Mouse (Mus musculus): ENCODE results near the gene Stard9. TPM values are rescaled to one million over a fixed set of nuclear protein-coding genes. Genes with fewer than 3 reads are reported as not detected.

The Stard9 gene
- total and polyA plus RNA-seq, 3 experiments, result 0.23 to 0.81 (median 0.76) TPM

DNA sequence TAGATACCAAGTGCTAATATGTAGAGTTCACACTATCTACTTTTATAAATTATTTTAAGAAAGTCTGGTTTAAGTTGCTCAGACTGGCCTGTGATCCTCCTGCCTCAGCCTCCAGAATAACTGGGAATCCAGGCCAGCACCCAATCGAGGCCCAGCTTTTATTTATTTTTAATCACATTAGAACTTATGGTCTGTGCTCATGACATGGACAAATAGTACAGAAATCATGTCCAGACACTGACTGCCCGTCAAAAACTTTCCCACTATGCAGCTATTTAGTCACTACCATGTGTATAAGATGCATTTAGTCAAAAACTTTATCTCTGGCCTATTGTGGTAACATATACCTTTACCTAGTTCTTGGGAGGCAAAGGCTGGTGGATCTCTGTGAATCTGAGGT lies 93.0 kb downstream of the Stard9 start:
- H3K9me3 ChIP-seq (replicated peaks; ENCODE audit: low read length), result no peaks in the 10 kb centered on the region
- H3K9ac ChIP-seq (ENCODE audit: insufficient read depth, low read depth), result no peak overlapping the region
- no peaks in the 10 kb centered on the region for H3K27me3 ChIP-seq (replicated peaks)
- in situ Hi-C loops (cut with MboI; ENCODE audit: low pct_ligation_motif_present, low pct_unique_long_range_greater_than_20kb, low sequenced_read_pairs), result no loop called here
- no peaks in the 10 kb centered on the region; the same call in 1 of the 2 replicates for H3K79me2 ChIP-seq (replicated peaks; ENCODE audit: control insufficient read depth, extremely low read depth, insufficient read depth, poor library complexity, severe bottlenecking)
- dilution Hi-C loops (cut with MboI; ENCODE audit: extremely low pct_ligation_motif_present, extremely low pct_unique_long_range_greater_than_20kb, low sequenced_read_pairs), result no loop called here
- H3K4me1 ChIP-seq (ENCODE audit: control insufficient read depth in 1 of 2, insufficient read depth in 2 of 2), result peaks cover 9 to 43% of the 10 kb centered on the region in 2 experiments
- no peak for TF ChIP-seq BHLHE40 (IDR thresholded peaks at IDR 0.05; ENCODE audit: low read depth, low read length)
- no peak for TF ChIP-seq IRF4 (IDR thresholded peaks at IDR 0.05; ENCODE audit: low read depth, low read length)
- H3K36me3 ChIP-seq (replicated peaks in 1 of 2; ENCODE audit: control insufficient read depth in 1 of 2, insufficient read depth in 1 of 2, low read length in 1 of 2), result peaks cover 61 to 91% of the 10 kb centered on the region in 2 experiments
- H3K4me2 ChIP-seq (ENCODE audit: insufficient read depth, low read depth, poor library complexity, severe bottlenecking), result no peak overlapping the region
- H3K4me3 ChIP-seq (replicated peaks in 1 of 3; ENCODE audit: low read depth in 2 of 3, low read length in 2 of 3, poor library complexity in 1 of 3), result no peak overlapping the region
- DNase-seq (ENCODE audit: extremely low read depth), result no peak
- no peak overlapping the region for H3K27ac ChIP-seq (ENCODE audit: insufficient read depth, low read depth)

DNA sequence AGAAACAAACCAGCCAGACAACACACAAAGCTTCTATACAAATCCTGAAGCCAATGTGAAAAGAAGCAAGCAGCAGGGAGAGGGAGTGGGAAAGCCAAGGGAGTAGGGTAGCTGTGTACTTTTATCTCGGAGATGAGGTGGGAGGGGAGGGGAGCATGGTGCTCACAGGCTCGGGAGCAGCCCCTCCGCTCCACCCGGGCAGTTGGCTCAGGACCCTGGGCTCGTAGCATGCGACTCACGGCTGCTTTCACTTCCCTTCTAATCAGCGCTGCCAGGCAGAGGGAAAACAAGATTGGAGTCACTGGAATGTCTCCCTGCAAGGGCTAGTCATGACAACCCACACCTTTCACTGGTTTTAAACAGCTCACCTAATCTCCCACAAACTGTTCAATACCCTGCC lies 93.6 kb downstream of the Stard9 start:
- Histone ChIP-seq H3K27me3 (replicated peaks) (no peaks in the 10 kb centered on the region), H3K36me3 (replicated peaks in 1 of 2; ENCODE audit: control insufficient read depth in 1 of 2, insufficient read depth in 1 of 2, low read length in 1 of 2) (peaks cover 60 to 91% of the 10 kb centered on the region in 2 experiments), H3K79me2 (replicated peaks; ENCODE audit: control insufficient read depth, extremely low read depth, insufficient read depth, poor library complexity, severe bottlenecking) (no peaks in the 10 kb centered on the region; the same call in 1 of the 2 replicates), H3K27ac (ENCODE audit: insufficient read depth, low read depth) (no peak overlapping the region), H3K9me3 (replicated peaks; ENCODE audit: low read length) (no peaks in the 10 kb centered on the region), H3K4me2 (ENCODE audit: insufficient read depth, low read depth, poor library complexity, severe bottlenecking) (no peak overlapping the region), H3K9ac (ENCODE audit: insufficient read depth, low read depth) (no peak overlapping the region), H3K4me1 (ENCODE audit: control insufficient read depth in 1 of 2, insufficient read depth in 2 of 2) (peaks cover 9 to 43% of the 10 kb centered on the region in 2 experiments), H3K4me3 (replicated peaks in 1 of 3; ENCODE audit: low read depth in 2 of 3, low read length in 2 of 3, poor library complexity in 1 of 3) (no peak overlapping the region)
- dilution Hi-C loops (cut with MboI; ENCODE audit: extremely low pct_ligation_motif_present, extremely low pct_unique_long_range_greater_than_20kb, low sequenced_read_pairs), result no loop called here
- TF ChIP-seq SMC3 (IDR thresholded peaks at IDR 0.05; ENCODE audit: low read depth, low read length) (no peak), EP300 (IDR thresholded peaks at IDR 0.05; ENCODE audit: low read length) (no peak), UBTF (IDR thresholded peaks at IDR 0.05; ENCODE audit: low read depth, low read length) (no peak), MAZ (IDR thresholded peaks at IDR 0.05; ENCODE audit: low read depth, low read length) (no peak), E2F4 (IDR thresholded peaks at IDR 0.05; ENCODE audit: insufficient replicate concordance, low read depth, low read length) (no peak), RAD21 (IDR thresholded peaks at IDR 0.05; ENCODE audit: low read depth, low read length) (no peak), JUN (IDR thresholded peaks at IDR 0.05; ENCODE audit: insufficient read depth, low read depth, low read length) (no peak), ZMIZ1 (IDR thresholded peaks at IDR 0.05; ENCODE audit: low read depth, low read length) (no peak), USF2 (conservative IDR thresholded peaks at IDR 0.05; ENCODE audit: low read depth, low read length) (no peak), ELF1 (IDR thresholded peaks at IDR 0.05; ENCODE audit: low read depth, low read length) (no peak), BHLHE40 (IDR thresholded peaks at IDR 0.05; ENCODE audit: low read depth, low read length) (no peak), MXI1 (IDR thresholded peaks at IDR 0.05; ENCODE audit: low read depth, low read length) (no peak)
- in situ Hi-C loops (cut with MboI; ENCODE audit: low pct_ligation_motif_present, low pct_unique_long_range_greater_than_20kb, low sequenced_read_pairs), result no loop called here
- no peak for DNase-seq (ENCODE audit: extremely low read depth)

DNA sequence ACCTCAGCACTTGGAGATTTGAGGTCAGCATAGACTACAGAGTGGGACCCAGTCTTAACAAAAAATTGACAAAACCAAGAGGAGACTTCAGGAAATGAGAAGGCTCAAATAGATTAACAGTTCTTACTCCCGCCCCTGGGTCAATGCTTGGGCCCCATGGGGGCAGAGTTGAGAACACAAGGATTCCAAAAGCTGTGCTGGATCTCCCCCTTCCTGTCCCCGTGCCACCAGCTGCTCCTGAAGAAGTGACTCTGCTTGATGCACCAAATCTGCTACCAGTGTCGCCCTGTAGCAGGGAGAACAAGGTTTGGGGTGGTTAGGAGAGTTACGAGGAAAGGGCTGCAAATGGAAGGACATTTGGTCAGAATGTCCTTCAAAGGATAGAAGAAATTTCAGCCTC lies 94.7 kb downstream of the Stard9 start:
- Histone ChIP-seq H3K27ac (ENCODE audit: insufficient read depth, low read depth) (no peak overlapping the region), H3K79me2 (replicated peaks; ENCODE audit: control insufficient read depth, extremely low read depth, insufficient read depth, poor library complexity, severe bottlenecking) (no peaks in the 10 kb centered on the region; the same call in 1 of the 2 replicates), H3K27me3 (replicated peaks) (no peaks in the 10 kb centered on the region), H3K4me2 (ENCODE audit: insufficient read depth, low read depth, poor library complexity, severe bottlenecking) (no peak overlapping the region), H3K9me3 (replicated peaks; ENCODE audit: low read length) (no peaks in the 10 kb centered on the region), H3K4me3 (replicated peaks in 1 of 3; ENCODE audit: low read depth in 2 of 3, low read length in 2 of 3, poor library complexity in 1 of 3) (no peak overlapping the region), H3K4me1 (ENCODE audit: control insufficient read depth in 1 of 2, insufficient read depth in 2 of 2) (peaks cover 9 to 49% of the 10 kb centered on the region in 2 experiments), H3K9ac (ENCODE audit: insufficient read depth, low read depth) (no peak overlapping the region), H3K36me3 (replicated peaks in 1 of 2; ENCODE audit: control insufficient read depth in 1 of 2, insufficient read depth in 1 of 2, low read length in 1 of 2) (peaks cover 66 to 91% of the 10 kb centered on the region in 2 experiments)
- in situ Hi-C loops (cut with MboI; ENCODE audit: low pct_ligation_motif_present, low pct_unique_long_range_greater_than_20kb, low sequenced_read_pairs) (no loop called here), dilution Hi-C loops (cut with MboI; ENCODE audit: extremely low pct_ligation_motif_present, extremely low pct_unique_long_range_greater_than_20kb, low sequenced_read_pairs) (no loop called here)
- DNase-seq (ENCODE audit: extremely low read depth), result no peak
- TF ChIP-seq MEF2A (IDR thresholded peaks at IDR 0.05; ENCODE audit: borderline replicate concordance, low read depth, low read length) (no peak), ZC3H11A (IDR thresholded peaks at IDR 0.05; ENCODE audit: low read depth, low read length) (no peak), POLR2AphosphoS2 (IDR thresholded peaks at IDR 0.05; ENCODE audit: low read depth, low read length) (no peak), E2F4 (IDR thresholded peaks at IDR 0.05; ENCODE audit: insufficient replicate concordance, low read depth, low read length) (no peak), GABPA (IDR thresholded peaks at IDR 0.05; ENCODE audit: insufficient replicate concordance, low read depth, low read length) (no peak), ETS1 (conservative IDR thresholded peaks at IDR 0.05; ENCODE audit: low read depth, low read length) (no peak), CHD1 (IDR thresholded peaks at IDR 0.05; ENCODE audit: low read depth, low read length) (no peak), CHD2 (IDR thresholded peaks at IDR 0.05; ENCODE audit: low read length) (no peak), MAX (IDR thresholded peaks at IDR 0.05; ENCODE audit: low read length) (no peak), NELFE (IDR thresholded peaks at IDR 0.05; ENCODE audit: low read depth, low read length) (no peak), MXI1 (IDR thresholded peaks at IDR 0.05; ENCODE audit: low read depth, low read length) (no peak), PAX5 (IDR thresholded peaks at IDR 0.05; ENCODE audit: low read length) (no peak), ZKSCAN1 (IDR thresholded peaks at IDR 0.05; ENCODE audit: borderline replicate concordance, low read depth, low read length) (no peak), HCFC1 (IDR thresholded peaks at IDR 0.05; ENCODE audit: low read depth, low read length) (no peak), KAT2A (IDR thresholded peaks at IDR 0.05; ENCODE audit: insufficient replicate concordance, low read length) (no peak)
